In the genomic region with DNA sequence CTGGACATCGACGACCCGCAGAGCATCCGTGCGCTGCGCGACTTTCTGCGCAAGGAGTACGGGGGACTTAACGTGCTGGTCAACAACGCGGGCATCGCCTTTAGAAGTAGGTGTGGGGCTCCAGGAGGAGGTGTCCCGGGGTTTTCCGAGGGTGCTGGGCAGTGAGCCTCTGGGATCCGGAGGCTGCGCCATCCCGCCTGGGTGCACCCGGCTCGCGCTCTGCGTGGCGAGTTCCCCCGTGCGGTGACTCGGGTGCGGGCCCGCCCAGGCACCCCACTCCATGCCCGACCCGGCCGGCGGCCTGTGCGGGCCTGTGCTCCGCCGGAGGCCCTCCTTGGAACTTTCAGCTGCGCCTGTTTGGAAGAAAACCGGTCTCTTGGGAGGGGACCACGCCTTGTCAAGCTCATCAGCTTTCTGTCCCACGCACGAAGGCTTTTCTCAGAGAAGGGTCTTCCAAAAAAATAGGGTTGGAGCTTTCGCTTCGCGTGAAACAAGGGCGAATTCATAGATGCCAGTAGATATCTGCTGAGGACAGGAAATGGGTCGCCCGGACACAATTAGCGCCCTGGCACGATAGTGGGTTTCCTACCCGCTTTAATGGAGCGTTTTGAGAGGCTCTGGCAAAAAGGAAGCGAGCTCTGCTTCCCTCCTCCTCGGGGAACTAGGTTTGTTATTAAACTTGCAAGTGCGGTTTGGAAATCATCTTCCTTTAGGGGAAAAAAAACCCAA, we compare ENCODE assay signal across 8 mouse cellular contexts. TPM values are rescaled to one million over a fixed set of nuclear protein-coding genes. Genes with fewer than 3 reads are reported as not detected.
DNase-seq lines count a peak whose midpoint lies in the region; ATAC-seq and TF ChIP-seq lines count a peak whose summit lies in the region.

No protein-coding gene starts in this region.

- TF ChIP-seq CTCF in embryonic fibroblast, embryonic 13.5 days (IDR thresholded peaks at IDR 0.05; ENCODE audit: borderline replicate concordance, insufficient read depth, low read length), result no peak

- H3K27ac ChIP-seq in kidney, embryonic 15.5 days, result no peak overlapping the region
- no peak overlapping the region for H3K27ac ChIP-seq in embryonic fibroblast, embryonic 13.5 days (ENCODE audit: insufficient read depth, low read length)
- no peak overlapping the region for H3K27ac ChIP-seq in heart, embryonic 13.5 days (replicated peaks)

- no peak for TF ChIP-seq POLR2A in embryonic fibroblast, embryonic 13.5 days (IDR thresholded peaks at IDR 0.05; ENCODE audit: low read depth, low read length)

- peak overlapping the region; percentile 86 for H3K4me2 ChIP-seq in kidney, embryonic 15.5 days
- H3K4me2 ChIP-seq in heart, embryonic 13.5 days, result peak overlapping the region; percentile 78

- peak overlapping the region; percentile 36 for H3K9ac ChIP-seq in kidney, embryonic 15.5 days
- H3K9ac ChIP-seq in heart, embryonic 13.5 days, result peak overlapping the region; percentile 71

- ATAC-seq in kidney, embryonic 15.5 days (replicated peaks; ENCODE audit: low FRiP score), result peak; percentile 38
- no peak for ATAC-seq in heart, embryonic 13.5 days (ENCODE audit: extremely low read depth, insufficient number of reproducible peaks, low FRiP score, low TSS enrichment)

- H3K27me3 ChIP-seq in kidney, embryonic 15.5 days, result peaks cover 53% of the 10 kb centered on the region
- H3K27me3 ChIP-seq in heart, embryonic 13.5 days (replicated peaks), result peaks cover 72% of the 10 kb centered on the region

- H3K4me3 ChIP-seq in kidney, embryonic 15.5 days (replicated peaks), result peak overlapping the region; percentile 48
- H3K4me3 ChIP-seq in embryonic fibroblast, embryonic 13.5 days (ENCODE audit: insufficient read depth, low read length), result peak overlapping the region; percentile 40
- H3K4me3 ChIP-seq in heart, embryonic 13.5 days, result peak overlapping the region; percentile 55

- DNase-seq in kidney, adult 11 months, result no peak
- DNase-seq in NIH3T3 (ENCODE audit: low read depth), result peak; percentile 61
- peak; percentile 25 to 49 for DNase-seq in layer of hippocampus, postnatal 36 days
- peak; percentile 29 for DNase-seq in mesoderm, embryonic 11.5 days (ENCODE audit: low read depth, low spot score)
- DNase-seq in urinary bladder, postnatal 14 days (ENCODE audit: low spot score), result peak; percentile 19

- H3K4me1 ChIP-seq in kidney, embryonic 15.5 days, result peaks cover 26% of the 10 kb centered on the region
- no peaks in the 10 kb centered on the region for H3K4me1 ChIP-seq in embryonic fibroblast, embryonic 13.5 days (ENCODE audit: control insufficient read depth, insufficient read depth, low read length)
- peaks cover 25% of the 10 kb centered on the region for H3K4me1 ChIP-seq in heart, embryonic 13.5 days

- H3K36me3 ChIP-seq in kidney, embryonic 15.5 days, result no peaks in the 10 kb centered on the region
- no peaks in the 10 kb centered on the region for H3K36me3 ChIP-seq in heart, embryonic 13.5 days

- H3K9me3 ChIP-seq in kidney, embryonic 15.5 days (replicated peaks), result no peaks in the 10 kb centered on the region
- no peaks in the 10 kb centered on the region for H3K9me3 ChIP-seq in heart, embryonic 13.5 days

- under 1% methylated on average over 53 of the region's 53 CpGs for WGBS in kidney, embryonic 15.5 days
- WGBS in heart, embryonic 13.5 days, result under 1% methylated on average over 53 of the region's 53 CpGs

RNA-seq across cellular contexts. Expression of a gene that starts 0.7 kb away (rescaled TPM):
- polyA plus RNA-seq in kidney, embryonic 15.5 days (2015; fragmentation: Nextera tagmentation; extraction: Ambion mirVana), result 4.8 and 6.9 TPM in 2 replicates
- 10.2 and 14.0 TPM in 2 replicates for polyA plus RNA-seq in embryonic fibroblast, embryonic 13.5 days (2011; ENCODE audit: insufficient read length, low read depth, missing spikeins)
- polyA plus RNA-seq in heart, embryonic 13.5 days (2015; fragmentation: Nextera tagmentation; extraction: Ambion mirVana), result 0.59 and 0.70 TPM in 2 replicates
- total RNA-seq in layer of hippocampus, postnatal 36 days (2021), result 10 to 100 TPM; 18.2 to 19.8 TPM

RNA-seq across cellular contexts. Expression of a gene that starts 28.0 kb away (rescaled TPM):
- polyA plus RNA-seq in kidney, embryonic 15.5 days (2015; fragmentation: Nextera tagmentation; extraction: Ambion mirVana), result 20.0 and 24.2 TPM in 2 replicates
- polyA plus RNA-seq in embryonic fibroblast, embryonic 13.5 days (2011; ENCODE audit: insufficient read length, low read depth, missing spikeins), result 17.4 and 20.7 TPM in 2 replicates
- polyA plus RNA-seq in heart, embryonic 13.5 days (2015; fragmentation: Nextera tagmentation; extraction: Ambion mirVana), result 6.0 and 6.4 TPM in 2 replicates
- 100 to 1,000 TPM; 104 to 114 TPM for total RNA-seq in layer of hippocampus, postnatal 36 days (2021)

RNA-seq across cellular contexts. Expression of a gene that starts 55.8 kb away (rescaled TPM):
- polyA plus RNA-seq in kidney, embryonic 15.5 days (2015; fragmentation: Nextera tagmentation; extraction: Ambion mirVana), result not detected in 2 replicates
- polyA plus RNA-seq in embryonic fibroblast, embryonic 13.5 days (2011; ENCODE audit: insufficient read length, low read depth, missing spikeins), result not detected in 2 replicates
- polyA plus RNA-seq in heart, embryonic 13.5 days (2015; fragmentation: Nextera tagmentation; extraction: Ambion mirVana), result not detected in 2 replicates
- total RNA-seq in layer of hippocampus, postnatal 36 days (2021), result 1 to 10 TPM; 2.8 to 4.1 TPM
